Mouse (Mus musculus): ENCODE measurements around the gene 2700081O15Rik. TPM values are rescaled to one million over a fixed set of nuclear protein-coding genes. Genes with fewer than 3 reads are reported as not detected.

Gene 2700081O15Rik
- total RNA-seq, 2 experiments from 2014 or later, result 3.1 to 4.8 TPM

DNA sequence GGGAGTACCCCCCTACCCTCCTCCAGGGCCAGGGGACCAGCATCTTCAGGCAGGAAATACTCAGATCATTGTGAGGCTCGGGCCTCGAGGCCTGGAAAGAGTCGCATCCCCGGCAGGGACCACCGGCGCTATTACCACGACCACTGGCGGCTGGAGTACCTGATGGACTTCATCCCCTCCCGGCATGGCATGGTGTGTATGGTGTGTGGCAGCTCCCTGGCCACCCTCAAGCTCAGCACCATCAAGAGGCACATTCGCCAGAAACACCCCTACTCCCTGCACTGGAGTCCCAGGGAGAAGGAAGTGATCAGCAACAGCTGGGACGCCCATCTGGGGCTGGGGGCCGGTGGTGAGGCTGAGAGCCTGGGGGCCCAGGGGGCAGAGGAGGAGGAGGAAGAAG lies 2.7 kb downstream of the 2700081O15Rik start:
- no peak for DNase-seq (ENCODE audit: low spot score)

DNA sequence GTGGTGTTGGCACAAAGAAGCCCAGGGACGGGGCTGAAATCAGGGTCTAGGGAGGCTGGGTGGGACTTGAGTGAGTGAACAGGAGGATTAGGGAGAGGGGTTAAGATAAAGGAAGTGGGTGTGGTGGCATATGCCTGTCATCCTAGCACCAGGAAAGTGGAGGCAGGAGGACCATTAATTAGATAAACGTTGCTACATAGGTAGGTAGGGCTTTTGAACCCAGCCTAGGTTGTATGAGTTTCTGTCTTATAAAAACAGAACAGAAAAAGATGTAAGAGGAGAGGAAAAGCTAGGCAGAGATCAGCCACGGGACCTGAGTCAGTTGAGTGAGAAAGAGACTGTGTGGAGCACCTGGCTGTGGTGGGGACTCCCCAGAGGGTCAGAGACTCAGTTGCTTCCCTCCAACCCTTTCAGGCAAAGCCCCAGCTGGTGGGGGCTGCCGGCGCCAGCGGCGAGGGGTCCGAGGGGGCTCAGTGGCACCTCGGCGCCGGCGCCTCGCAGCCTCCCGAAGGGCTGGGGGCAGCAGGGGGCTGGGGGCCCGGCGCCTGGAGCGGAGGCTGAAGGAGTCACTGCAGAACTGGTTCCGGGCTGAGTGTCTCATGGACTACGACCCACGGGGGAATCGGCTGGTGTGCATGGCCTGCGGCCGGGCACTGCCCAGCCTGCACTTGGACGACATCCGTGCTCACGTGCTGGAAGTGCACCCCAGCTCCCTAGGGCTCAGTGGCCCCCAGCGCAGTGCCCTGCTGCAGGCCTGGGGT lies 3.6 kb downstream of the 2700081O15Rik start:
- no peak for DNase-seq (ENCODE audit: low spot score)

DNA sequence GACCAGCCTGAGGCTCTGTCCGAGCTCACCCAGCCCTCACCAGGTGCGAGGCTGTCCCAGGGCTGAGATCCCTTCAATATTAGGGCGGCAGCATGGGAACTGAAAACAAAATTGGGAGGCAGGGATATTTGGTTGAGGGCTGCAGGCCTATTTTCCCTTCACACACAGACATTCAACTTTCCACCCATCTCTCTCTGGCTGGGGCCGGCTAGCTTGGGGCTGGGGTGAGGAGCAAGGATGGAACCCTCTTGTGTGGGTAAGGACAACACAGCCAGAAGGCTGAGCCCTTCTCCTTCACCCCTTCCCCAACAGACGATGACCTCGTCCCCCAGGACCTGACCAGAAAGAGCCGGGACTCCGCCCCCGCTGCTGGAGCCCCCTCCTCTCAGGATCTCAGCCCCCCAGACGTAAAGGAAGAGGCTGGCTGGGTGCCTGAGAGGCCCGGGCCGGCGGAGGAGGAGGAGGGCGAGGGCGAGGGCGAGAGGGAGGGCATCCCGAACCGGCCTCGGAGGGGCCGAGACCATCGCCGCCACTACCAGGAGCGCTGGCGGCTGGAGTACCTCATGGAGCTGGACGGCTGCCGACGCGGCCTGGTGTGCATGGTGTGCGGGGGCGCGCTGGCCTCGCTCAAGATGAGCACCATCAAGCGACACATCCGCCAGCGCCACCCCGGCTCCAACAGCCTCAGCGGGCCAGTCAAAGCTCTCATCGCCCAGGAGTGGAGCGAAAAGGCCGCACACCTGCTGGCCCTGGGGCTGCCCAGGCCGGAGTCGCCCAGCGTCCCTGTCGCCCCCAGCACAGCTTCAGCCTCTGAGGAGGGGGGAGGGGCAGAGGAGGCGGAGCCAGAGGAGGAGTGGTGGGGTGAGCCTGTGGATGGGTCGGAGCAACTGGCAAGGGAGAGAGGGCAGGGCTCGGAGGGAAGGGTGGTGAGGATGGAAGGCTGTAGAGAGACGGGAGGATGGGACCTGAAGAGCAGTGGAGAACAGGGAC lies 4.5 kb downstream of the 2700081O15Rik start:
- no peak for DNase-seq (ENCODE audit: low spot score)

DNA sequence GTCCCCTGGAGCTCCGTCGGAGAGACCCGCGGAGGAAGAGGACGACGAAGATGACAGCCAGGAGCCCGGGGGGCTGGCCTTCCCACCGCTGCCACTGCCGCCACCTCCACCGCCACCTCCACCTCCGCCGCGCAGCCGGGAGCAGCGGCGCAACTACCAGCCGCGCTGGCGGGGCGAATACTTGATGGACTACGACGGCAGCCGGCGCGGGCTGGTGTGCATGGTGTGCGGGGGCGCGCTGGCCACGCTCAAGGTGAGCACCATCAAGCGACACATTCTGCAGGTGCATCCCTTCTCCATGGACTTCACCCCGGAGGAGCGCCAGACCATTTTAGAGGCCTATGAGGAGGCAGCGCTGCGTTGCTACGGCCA lies 5.2 kb downstream of the 2700081O15Rik start:
- no peak for DNase-seq (ENCODE audit: low spot score)

DNA sequence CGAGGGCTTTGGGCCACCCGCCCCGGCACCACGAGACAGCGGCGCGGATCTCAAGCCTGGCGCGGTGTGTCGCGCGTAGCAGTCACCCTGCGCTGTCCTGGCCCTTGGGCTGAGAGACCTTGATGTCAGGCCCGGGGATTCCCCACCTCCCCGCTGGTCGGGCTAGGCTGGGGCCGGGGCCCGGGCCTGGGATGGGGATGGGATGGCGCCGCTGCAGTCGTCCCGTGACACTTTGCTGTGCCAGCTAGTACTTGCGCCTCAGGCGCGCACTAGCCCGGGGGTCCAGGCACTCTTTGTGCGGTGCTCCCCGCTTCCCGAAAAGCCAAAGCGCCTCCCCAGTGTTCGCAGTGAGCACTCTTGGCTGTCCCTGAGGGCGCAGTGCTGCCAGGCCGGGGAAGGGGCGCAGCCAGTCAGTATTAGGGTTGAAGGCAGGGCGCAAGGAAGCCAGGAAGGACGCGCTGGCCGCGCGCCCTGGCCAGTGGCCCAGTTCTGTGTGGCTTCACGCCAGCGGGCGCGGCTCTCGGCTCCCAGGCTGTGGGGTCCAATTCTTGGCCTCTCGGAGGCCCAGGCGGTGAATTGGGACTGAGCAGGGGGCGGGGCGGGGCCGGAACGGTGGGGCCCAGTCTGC lies 5.7 kb downstream of the 2700081O15Rik start:
- peak; percentile 86 for DNase-seq (ENCODE audit: low spot score)

DNA sequence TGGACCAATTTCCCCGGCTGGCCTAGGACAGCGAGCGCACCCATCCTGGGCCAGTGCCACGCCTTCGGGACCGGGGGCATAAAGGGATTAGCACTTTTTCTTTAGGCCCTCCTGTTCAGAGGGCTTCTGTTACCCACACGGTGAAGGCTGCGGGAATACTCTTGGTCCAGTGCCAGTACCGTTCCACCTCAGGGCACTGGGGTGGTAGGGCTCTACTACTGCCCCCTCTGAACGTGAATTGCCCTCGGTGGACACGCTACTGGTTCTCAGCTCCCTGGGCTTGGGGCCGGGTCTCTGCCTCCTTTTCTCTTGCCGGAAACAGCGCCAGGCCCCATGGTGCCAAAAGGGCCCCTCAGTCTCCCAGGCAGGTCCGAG lies 6.2 kb downstream of the 2700081O15Rik start:
- no peak for DNase-seq (ENCODE audit: low spot score)

DNA sequence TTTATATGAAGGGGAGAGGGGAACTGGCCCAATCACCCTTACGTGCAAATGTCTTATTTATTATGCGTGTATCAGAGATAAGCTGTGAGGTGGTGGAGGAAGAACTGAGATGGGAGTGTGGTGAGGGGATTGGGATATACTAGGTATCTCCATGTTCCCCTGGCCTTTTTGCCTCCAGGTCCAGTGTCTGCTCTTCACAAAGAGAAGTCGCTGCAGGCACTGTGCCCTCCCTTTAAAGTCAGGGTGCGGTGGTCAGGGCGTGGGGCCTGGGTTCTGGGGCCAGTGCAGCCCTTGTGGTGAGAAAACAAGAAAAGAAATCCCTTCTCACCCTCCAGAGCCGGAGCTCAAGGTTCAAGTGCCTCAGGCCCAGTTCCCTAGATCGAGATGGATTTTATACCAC lies 6.7 kb downstream of the 2700081O15Rik start:
- no peak for DNase-seq (ENCODE audit: low spot score)

DNA sequence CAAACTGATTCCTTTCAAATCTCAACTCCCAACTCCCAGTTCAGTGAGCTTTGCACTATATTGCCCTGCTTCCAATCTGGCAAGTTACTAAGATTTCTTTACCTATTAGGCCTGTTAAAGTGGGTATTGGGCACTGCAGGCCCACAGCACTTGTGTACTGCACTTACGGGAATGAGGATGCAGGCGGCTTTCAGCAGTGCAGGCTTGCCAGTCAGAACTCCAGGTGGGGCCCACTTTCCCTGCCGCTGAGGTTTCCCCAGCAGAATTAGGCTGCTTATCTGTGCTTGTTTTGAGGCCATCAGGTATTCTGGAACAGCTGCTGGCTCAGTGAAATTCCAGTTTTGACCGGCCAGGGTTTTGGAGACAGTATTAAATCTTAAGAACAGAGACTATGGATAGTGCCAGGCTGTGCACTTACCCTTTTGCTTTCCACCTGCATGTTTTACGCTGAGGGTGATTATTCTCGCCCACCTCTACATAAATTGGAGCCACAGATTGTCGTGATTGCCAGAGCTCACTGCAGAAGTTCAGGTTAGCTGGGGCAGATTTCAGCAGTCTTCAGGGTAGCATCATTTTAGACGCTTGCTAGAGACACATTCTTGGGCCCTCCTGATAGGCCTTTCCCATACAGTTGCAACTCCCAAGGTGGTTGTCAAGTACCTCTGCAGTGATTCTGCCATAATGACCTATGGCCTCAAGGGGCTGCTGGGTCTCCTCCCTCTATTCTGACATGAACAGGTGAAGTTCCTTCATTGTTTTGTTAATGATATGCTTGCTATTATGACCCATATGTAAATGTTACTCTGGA lies 7.4 kb downstream of the 2700081O15Rik start:
- DNase-seq (ENCODE audit: low spot score), result no peak

DNA sequence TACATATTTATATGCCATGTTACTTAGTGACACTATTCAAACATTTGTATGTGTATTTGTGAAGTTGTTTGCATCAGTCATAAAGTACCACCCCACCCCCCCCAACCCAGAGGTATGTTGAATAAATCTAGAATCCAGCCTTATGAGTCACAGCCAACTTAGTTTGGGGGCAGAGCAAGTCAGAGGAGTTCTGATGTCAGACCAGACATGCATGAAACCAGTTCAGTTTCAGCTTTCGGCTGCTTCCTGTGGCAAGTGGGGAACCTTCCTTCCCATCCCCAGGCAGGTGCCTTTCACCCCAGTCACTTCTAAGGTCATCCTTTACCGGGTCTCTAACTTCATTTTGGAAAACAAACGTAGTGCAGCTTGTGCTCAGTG lies 8.0 kb downstream of the 2700081O15Rik start:
- DNase-seq (ENCODE audit: low spot score), result no peak

DNA sequence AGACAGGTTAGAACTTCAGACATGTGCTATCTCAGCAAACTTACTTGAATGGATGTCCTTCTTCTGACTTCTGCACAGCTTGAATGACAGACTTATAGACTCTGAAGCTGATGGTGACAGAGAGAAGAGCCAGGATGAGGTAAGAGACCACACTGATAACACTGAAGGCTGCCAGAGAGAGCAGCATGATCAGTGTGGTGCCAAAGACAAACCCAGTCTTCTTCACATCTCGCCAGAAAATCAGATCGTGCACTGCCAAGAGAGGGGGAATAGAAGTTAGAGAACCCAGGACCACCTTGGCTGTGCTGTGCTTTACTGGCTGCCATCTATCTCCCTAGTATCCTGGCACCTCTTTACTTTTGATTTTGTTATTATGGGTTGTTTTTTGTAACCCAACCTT lies 17.5 kb downstream of the 2700081O15Rik start:
- no peak for DNase-seq (ENCODE audit: low spot score)

DNA sequence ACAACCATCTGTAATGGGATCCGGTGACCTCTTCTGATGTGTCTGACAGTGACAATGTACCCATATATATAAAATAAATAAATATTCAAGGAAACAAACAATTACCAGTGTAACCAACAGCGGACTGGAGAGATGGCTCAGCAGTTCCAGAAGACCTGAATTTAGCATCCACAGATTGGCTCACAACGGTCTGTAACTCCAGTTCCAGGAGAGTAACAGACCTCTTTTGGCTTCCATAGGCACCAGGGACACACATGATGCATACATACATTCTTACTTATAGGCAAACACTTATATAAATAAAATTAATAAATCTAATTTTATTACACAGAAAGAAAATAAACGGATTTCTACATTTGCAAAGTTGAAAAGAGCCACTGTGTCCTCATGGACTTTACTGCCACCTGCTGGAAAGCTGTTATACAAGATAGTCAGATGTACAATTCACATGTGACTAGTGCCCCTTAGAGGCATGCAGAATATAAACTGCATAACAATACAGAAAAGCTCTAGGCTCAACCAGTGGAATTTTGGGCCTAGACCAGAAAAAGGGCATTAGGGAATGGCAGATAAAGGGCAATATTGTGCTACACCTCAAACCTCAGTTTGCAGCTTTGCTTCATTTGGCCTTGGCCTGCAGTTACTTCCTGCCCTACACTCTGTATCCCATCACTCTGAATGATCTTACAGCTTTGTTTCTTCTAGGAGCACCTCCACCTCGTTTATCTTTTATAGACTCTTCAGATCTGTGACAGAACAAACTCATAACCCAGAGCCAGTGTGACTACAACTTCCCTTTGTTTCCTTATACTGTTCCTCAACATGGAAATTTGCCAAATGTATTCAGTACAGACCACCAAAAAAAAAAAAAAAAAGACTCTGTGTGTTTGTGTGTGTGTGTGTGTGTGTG lies 18.9 kb downstream of the 2700081O15Rik start:
- peak; percentile 79 for DNase-seq (ENCODE audit: low spot score)

DNA sequence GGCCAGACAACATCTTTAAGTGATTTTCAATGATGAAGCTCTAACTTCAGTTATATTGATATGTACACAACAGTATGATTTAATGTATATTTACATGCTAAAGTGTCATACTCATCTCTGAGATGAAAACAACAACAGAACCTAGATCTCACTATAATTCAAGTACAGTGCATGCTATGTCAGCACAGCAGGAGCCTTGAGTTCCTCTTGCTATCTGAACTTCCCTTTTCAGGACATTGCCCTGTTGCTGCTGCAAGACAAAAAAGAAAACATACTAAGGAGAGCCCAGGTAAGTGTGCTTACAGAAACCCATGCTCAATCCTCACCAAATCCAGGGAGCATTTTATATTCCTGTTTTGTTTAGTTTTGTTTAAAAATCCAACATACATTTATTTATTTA lies 20.9 kb downstream of the 2700081O15Rik start:
- no peak for DNase-seq (ENCODE audit: low spot score)

DNA sequence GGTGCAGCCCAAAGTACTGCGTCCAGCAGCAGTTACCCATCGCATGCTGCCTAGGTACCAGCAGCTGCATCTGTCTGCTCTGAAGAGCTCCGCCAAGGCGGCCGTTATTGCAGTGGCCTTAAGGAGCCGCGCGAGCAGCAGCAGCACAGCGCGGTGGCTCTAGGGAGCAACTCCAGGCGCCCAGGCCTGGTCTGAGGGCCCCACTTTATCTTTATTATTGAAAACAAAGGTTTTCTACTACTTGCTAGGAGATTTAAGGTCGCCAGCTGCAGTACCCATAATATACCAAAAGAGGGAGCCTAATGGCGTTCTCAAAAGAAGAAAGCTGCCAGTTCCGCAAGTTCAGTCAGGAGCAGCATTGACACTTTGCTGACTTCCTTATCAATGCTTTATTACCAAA lies 24.1 kb downstream of the 2700081O15Rik start:
- peak; percentile 68 for DNase-seq (ENCODE audit: low spot score)

DNA sequence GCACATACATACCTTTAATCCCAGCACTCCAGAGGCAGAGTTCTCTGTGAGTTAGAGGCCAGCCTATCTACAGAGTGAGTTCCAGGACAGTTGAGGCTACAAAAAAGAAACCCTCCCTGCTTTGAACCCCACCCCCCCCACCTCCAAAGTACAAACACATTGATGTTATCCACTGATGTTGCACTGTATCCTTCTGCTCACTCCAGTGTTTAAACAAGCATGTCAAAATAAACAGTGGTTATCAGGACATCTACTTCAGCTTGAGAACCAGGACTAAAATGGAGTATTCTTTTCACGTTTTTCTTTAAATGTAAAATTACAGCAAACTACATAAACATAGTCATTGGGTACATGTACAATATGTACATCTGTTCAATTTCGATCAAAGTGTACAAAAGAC lies 27.7 kb downstream of the 2700081O15Rik start:
- no peak for DNase-seq (ENCODE audit: low spot score)

DNA sequence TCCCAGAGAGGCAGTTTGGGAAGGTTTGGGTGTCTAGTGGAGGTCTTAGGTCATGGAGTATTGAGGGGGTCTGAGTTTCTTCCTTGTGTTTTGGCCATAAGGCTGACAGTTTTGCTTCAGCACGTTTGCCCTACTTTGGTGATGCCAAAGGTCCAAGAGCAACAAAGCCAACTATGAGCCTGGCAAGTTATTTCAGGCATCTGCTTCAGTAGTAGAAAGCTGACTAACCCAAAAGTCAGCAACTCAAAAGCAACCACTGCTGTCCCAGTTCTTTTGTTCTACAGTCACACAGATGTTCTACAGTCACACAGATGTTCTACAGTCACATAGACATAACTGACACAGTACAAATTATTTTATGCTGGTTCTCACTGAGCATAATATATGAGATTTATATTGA lies 28.2 kb downstream of the 2700081O15Rik start:
- no peak for DNase-seq (ENCODE audit: low spot score)

DNA sequence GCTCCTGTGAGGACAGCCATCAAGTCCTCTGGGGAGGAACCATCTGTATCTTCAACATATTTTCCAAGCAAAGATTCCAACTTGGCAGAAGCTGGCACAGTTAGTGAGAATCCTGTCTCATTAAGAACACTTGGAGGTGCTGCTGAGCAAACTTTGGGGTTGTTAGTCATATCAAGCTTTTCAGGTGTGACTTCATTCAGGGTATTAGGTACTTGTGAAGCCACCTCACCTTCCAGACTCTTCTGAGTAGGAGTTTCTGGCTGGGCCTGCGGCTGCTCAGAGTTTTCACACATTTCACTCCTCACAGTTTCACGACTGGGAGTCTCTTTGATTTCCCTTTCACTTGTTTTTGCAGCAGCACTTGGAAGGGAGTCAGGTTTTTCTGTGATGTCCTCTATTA lies 39.4 kb downstream of the 2700081O15Rik start:
- no peak for DNase-seq (ENCODE audit: low spot score)

DNA sequence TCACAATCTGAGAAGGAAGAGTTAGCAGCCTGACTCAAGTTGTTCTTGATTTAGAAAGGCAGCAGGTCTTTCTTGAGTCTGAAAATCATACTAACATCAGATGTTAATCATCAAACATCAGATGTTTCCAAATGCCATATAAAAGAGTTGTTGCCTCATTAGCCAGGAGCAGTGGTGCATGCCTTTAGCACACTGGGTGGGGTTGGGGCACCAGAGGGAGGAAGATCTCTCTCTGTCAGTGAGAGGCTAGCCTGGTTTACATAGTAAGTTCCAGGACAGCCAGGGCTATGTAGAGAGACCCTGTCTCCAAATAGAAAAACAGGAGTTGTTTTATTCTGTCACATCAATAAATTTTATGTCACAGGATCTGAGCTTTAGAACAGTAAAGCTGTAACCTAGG lies 41.5 kb downstream of the 2700081O15Rik start:
- DNase-seq (ENCODE audit: low spot score), result no peak

DNA sequence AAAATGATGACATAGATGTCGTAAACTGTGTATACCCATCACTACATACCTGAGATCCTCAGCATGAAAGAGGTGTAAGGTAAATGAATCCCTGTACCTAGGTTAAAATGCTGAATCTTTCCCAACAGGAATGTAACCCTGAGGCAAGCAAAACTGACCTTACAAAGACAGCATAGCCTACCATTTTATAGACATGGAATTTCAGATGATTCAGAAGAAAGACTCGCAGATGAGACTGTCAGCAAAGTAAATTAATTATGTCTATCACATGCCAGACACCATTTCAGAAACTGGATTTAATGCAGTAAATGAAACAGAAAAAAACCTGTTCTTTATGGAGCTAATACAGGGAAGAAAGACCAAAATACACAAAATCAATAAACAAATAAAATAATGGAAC lies 41.9 kb downstream of the 2700081O15Rik start:
- DNase-seq (ENCODE audit: low spot score), result no peak

DNA sequence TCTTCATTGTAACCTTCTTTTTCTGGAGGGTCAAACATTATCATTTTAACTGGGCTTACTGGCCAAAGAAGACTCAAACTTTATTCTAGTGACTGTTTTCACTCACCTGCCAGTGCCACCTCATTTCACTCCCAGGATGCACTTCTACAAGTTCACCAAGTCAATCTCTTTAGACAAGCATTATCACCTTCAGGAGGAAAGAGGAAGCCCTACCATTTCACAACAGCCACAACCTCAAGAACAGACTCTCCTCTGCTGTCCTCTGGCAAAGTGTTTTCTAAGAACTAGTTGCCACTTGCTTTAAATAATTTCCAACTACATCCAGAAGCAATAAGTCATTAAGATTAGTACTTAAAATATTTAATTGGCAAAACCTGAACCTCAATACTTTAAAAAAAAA lies 50.5 kb downstream of the 2700081O15Rik start:
- no peak for DNase-seq (ENCODE audit: low spot score)

DNA sequence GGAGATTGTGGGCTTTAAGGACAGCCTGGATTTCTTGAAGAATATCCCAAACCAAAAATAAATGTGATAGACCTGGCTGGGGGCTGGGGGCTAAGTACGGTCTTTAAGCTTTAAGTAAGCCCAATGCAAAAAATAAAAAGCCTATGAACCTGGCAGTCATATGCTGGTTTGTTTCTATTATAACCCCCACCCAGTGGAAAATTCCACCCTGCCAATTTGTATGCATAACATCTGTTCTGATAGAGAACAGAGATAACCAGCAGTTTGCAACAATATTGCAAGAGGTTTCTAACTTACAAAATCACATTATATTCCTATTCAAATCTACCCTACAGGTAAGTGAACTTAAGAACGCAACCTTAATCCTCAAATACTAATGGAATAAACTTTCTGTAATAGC lies 53.2 kb downstream of the 2700081O15Rik start:
- DNase-seq (ENCODE audit: low spot score), result no peak

All from gastrocnemius, adult 18-20 months (tissue).